Mouse (Mus musculus) T-helper 1 cell (primary cell): ENCODE results near the gene Plxnb2.

Experiments
- in situ Hi-C: fragments of 300-600 bp; cut with MboI, MseI; formaldehyde crosslinking; loops from one replicate; pipeline ENCODE4 v1.15.1; 2025; ENCODE audit warnings: high pct_unique_total_duplicates

Gene Plxnb2

DNA sequence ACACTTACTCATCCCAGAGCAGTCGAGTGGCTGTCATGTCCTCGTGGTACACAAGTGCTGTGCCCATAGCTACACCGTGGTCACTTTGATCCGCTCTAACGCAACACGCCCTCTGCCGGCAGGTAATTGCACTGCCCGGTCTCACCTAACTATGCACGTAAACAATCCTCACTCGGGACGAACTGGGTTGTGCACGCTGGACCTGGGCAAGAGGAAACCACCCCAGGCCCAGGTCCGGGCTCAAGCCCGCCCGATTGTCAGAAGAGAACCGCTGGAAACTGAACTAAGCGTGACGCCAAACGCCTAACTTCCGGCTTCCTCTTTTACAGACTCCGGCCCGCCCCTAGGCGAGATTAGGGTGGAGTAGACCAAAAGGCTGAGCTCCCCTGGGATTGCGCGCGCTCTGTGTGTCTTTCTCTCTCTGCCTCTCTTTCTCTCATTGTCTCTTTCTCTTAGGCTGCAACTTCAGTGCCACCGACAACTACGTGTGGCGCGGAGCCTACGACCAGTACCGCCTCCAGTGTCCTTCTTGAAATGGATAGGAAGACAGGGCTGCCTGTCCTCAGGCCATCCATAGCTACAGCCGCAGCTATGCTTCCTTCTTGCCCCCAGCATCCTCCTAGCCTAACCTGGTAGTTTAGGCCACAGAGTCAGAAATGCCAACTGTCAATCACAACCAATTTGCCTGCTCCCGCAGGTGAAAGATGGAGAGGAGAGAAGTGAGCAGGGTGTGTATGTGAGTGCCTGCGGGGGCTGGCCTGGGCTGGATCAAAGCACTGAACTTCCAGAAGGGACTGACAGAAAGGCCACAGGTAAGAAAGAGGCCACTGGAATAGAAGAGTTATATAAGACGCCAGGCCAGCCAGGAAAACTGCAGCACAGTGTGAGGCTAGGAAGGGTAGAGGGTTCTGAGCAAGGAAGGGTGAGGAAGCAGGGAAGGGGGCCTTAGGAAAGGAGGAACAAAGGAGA is 51.9 kb downstream of the Plxnb2 start, which contains the start of gene Hdac10:
TSS of gene Hdac10 (minus strand) at position 319 of the 969 bp plus-strand sequence.
- in situ Hi-C loops, result no loop called here

DNA sequence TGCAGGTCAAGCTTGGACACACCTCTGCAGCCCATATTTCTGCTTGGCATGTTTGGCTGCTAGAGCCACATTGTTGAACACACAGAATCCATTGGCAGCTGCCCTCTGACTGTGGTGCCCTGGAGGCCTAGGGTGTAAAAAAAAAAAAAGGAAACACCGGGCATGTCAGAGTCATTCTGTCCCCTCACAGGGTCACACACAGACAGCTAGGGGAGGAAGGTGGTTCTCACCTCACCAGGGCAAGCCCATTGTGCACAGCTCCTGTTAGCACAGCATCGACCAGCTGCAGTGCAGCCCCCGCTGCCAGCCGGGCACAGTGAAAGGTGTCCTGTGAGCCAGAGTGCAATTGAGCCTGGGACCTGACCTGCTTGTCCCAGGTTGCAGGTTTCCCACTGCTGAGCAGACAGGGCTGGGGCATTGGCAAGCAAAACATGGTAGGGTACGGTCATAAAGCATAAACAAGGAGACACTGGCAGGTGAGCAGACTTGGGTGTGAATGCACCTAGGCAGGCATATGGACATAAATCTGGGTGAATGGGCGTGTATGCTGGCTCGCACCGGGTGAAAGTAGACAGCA is 53.1 kb downstream of the Plxnb2 start:
- in situ Hi-C loops, result no loop called here

DNA sequence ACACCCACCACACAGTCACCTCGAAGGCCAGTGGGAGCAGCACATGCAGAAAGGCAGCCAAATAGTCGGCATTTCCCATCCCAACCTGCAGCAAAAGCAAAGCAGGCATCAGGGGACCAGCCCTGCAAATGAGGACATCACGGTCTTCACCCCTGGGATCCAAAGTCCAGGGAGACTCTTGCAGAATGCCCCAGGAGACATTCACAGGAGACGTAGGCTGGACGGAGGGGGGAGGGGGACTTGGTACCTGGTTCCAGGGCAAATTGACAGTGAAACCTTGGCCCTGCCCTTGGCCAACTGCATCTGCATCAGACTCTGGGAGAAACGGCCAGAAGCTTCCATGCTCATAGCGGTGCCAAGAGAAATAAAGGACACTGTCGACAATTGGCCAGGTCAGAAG is 54.0 kb downstream of the Plxnb2 start:
- in situ Hi-C loops, result no loop called here

DNA sequence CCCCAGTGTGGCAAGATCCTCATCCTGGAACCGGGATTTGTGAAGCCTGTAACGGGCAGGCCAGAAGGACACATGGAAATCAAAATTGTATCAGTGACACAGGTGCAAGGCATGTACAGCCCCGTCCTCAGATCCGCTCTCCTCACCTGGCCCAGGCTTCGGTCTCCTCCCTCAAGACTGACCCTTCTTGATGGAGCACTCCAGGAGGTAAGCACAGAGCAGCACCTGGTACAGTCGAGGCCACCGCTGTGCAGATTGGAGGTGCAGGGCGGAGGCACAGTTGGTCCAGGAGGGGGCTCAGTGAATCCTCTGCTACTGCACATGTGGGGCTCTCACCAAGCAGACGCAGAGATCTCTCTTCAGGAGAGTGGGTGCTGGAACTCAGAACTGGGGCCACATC is 55.2 kb downstream of the Plxnb2 start:
- in situ Hi-C loops, result no loop called here

DNA sequence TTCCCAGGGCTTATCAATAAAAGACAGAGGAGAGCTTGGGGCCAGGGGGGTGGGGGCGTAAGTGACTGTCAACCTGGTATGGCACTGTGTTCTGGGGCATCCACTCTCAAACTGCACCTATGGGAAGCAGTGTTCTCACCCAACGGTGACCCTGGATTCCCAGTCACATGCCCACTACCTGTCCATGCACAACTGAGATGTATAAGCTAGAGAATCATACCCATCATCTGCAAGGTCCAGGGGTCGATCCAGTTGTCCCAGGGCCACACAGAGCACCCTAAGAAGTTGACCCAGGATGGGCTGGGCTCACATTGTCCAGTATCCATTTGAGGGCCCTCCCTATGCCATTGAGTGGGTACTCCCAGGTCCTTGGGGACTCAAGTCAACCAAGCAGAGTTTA is 56.3 kb downstream of the Plxnb2 start:
- in situ Hi-C loops, result no loop called here

DNA sequence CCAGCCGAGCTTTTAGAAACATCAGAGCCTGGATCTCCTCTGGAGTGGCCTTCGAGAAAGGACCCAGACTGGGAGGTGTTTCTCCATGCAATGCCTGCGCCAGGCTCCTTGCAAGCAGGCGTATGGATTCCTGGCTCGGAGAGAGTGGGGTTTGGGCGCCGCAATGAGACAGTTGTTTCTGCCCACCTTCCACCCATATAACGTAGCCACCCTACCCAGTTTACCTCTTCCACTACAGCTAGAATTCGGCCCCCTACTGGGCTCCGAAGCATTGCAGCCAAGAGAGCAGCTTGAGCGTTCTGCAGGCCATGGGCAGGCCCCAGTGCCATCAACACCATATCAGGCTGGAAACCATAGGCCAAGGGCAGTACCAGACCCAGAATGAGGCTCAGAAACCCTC is 57.0 kb downstream of the Plxnb2 start:
- in situ Hi-C loops, result no loop called here

DNA sequence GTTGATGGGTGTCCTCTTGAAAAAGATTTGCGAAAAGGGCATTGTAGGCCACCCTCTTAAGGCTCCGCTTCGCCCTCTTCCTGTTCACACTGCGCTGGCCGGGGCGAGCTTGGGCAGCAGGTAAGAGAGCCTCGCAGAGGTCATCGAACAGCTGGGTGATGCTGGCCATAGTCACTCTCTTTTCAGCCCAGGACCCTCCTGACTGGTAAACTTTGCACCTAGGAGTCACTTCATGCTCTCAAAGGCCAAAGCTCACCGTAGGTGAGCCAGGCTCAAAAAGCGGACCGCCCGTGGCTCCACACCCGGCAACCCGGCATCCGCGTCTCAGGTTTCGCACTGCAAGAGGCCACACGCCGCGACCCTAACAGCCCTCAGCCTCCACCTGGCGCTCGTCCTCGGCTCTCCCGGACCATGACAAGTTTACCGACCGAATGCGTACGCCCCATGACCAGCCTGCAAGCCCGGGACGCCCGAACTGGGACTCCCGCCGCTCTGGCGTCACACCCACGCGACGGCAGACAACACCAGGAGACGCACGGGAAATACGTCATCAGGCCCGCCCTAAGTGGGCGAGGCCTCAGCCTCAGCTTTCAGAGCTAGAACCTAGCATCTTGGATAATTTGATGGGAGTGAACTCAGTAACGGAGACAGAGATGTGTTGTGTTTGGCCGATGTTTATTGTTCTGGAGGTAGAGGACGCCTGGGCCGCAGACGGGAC is 57.8 kb downstream of the Plxnb2 start, which contains the start of gene Tubgcp6:
TSS of gene Tubgcp6 (minus strand) at position 464 of the 718 bp plus-strand sequence.
- in situ Hi-C loops, result no loop called here

DNA sequence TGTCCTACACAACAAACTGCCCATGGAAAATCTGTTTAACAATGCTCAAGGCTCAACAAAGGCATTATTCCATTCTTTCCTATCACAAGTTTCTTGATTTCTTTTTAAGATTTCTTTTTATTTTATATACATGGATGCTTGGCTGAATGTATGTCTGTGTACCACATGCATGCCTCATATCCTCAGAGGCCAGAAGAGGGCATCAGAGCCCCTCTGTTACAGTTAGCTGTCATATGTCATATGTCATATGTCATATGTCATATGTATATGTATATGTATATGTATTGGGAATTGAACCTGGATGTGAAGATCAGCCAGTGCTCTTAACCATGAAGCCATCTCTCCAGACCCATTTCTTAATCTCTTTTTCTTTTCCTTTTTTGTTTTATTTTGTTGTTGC is 62.6 kb downstream of the Plxnb2 start:
- in situ Hi-C loops, result no loop called here

DNA sequence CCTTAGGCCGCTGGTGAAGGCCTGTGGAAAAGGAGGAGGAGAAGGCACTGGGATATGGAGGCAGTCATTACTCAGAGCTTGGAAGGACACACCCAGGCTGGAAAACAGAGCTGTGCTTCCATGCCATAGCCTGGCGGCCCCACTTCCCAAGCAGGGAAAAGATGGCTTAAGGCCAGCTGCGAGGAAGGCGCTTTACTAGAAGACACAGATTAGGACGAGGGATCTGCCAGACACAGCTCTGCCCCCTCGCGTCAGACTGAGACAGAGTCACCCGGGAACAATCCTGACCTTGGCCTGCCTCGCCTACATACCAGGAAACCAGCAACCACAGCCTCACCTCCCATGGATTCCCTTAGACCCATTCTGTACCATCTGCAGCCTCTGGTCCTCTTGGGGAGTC is 70.4 kb downstream of the Plxnb2 start:
- in situ Hi-C loops, result no loop called here

DNA sequence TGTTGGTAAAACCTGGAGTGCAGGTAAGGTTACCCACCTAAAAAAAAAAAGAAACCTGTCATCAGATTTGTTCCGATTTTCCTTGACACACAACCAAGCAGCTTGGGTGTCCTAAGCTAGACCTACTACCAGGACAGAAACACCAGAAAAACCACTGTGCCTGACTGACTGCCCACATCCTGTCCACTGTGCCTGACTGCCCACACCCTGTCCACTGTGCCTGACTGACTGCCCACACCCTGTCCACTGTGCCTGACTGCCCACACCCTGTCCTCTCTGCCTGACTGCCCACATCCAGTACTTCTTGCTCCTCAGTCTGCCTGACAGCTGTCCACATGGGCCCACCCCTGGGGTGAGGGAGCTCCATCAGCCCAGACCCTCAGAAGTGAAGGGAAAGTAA is 73.6 kb downstream of the Plxnb2 start:
- in situ Hi-C loops, result no loop called here

DNA sequence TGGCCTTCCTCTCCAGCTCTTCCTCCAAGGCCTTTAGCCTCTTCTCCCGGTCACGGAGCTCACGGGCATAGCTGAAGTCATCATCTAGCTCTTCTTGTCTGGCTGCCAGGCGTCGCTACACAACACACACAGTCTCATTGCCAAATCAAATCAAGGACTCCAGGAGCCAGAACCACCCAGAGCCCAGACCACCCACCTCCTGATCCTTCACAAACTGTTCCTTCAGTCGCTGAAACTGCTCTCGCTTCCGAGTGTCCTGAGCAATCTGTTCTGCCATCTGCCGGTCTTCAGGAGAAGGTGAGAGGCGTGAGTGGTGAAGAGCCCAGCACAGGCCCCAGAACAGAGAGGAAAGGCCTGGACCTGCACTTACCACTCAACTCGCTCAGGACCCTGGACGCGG is 74.5 kb downstream of the Plxnb2 start:
- in situ Hi-C loops, result no loop called here
